Mouse (Mus musculus) spleen, adult 2 months (tissue): ENCODE measurements around the gene March1.

Source experiments
- CTCF ChIP-seq: fragments of 200-500 bp; IDR thresholded peaks from 2 replicates; pipeline ENCODE4 v1.5.1; 2011; ENCODE audit warnings: mild to moderate bottlenecking, inconsistent platforms; ENCODE audit not compliant: insufficient read depth, insufficient read length, insufficient replicate concordance; ENCODE audit errors: extremely low read depth
- POLR2A ChIP-seq: fragments of 200-500 bp; IDR thresholded peaks from 2 replicates; pipeline ENCODE4 v1.6.1; 2011; ENCODE audit warnings: low read depth, low read length, inconsistent platforms

DNA sequence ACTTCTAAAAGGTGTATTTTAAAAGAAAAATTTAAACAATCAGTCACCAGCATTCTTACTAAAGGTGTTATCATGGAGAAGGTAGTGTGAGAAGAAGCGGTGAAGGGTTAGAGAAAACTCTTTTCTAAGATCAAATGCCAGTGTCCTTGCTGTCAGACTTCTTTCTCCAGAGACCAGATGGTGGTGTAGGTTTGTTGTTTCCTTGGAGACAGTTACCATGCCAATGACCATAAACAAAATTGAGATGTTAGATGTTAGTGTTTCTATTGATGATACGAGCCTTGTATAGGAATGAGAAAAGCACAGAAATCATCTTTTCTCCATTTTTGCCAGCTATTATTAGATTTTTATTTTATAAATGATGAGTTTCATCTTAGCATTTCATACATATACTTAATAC lies 158.1 kb downstream of the March1 start:
- TF ChIP-seq CTCF: no peak
- TF ChIP-seq POLR2A: no peak
